Mouse (Mus musculus) G1E (cell line): ENCODE data around the gene Vrk1.

Experiments used
- CTCF ChIP-seq: IDR thresholded peaks from 2 replicates; pipeline ENCODE4 v1.5.1; 2012; ENCODE audit warnings: low read depth, low read length, inconsistent platforms, mixed read lengths
- GATA1 ChIP-seq: IDR thresholded peaks from 2 replicates; pipeline ENCODE4 v1.6.1; 2012; ENCODE audit warnings: borderline replicate concordance, low read length, inconsistent platforms, mixed read lengths
- GATA2 ChIP-seq: IDR thresholded peaks from 2 replicates; pipeline ENCODE4 v1.6.1; 2012; ENCODE audit warnings: low read depth, low read length, inconsistent platforms, borderline replicate concordance
- TAL1 ChIP-seq: conservative IDR thresholded peaks from 2 replicates; pipeline ENCODE4 v1.6.1; 2012; ENCODE audit warnings: low read depth, low read length, inconsistent platforms, mixed read lengths

DNA sequence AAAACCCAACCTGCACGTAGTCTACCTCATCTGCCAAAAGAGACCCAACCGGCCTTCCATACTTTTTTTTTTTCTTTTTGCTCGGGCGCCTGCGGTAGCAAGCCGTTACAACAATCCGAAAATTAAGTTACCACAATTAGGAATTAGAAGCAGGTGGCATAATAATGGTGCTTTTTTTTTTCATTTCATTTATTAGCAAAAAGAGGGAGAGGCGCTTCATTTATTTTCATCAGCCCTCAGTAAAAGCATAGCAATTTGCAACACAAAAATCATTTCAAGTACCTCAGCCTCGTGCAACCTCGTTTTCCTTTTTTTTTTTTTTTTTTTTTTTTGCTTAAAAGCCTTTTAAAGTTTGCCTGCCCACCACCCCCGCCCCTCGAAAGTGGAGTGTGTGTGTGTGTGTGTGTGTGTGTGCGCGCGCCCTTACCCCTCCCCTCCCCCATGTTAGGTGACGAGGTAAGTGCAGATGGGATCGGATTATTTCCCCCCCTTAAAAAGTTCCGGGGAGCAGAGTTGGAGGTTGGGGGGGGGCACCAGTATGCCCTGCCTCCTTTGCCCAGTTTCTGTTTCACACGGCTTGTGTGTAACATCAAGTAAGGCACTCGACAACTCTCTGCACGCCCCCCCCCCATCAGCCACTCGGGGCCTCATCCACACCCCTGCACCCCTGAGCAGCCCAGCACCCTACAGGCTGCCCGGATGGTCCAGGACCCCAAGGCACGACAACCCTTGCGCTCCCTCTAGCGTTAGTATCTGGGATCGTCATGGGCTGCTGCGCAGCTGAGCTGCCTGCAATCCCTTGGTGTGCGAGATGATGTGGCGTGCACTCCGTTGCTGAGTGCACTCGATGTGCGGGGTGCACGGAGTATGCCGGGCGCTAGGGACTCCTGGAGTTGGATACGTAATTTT is 47.7 kb upstream of the Vrk1 start:
- TF ChIP-seq GATA1 (no peak), CTCF (peak; percentile 100), TAL1 (no peak), GATA2 (no peak)
